8 mouse cellular contexts compared by ENCODE assay signal in the genomic region with DNA sequence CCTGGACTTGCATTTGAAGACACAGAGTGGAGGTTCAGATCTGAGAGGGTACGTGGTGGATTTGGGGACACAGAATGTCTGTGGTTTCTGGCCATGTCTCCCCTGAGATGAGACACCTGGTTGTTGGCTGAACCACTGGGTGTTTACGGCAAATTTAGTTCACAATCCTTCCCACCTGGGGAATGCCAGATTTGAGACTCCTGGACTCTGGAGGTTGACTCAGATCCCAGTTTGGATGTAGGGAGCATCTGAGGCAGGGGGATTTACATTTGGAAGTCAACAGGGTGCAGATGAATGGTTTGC. TPM values are rescaled to one million over a fixed set of nuclear protein-coding genes. Genes with fewer than 3 reads are reported as not detected.
A peak's percentile ranks its signal among the peaks of the same experiment; 100 is the strongest.
DNase-seq lines count a peak whose midpoint lies in the region; ATAC-seq and TF ChIP-seq lines count a peak whose summit lies in the region.

No protein-coding gene starts in this region.

- peak overlapping the region; percentile 79 for H3K4me3 ChIP-seq in kidney, adult 2 months (ENCODE audit: insufficient read depth, low read depth, low read length)
- peak overlapping the region; percentile 70 for H3K4me3 ChIP-seq in bone marrow, adult 2 months (replicated peaks; ENCODE audit: control insufficient read depth, low read depth, low read length)
- H3K4me3 ChIP-seq in hindbrain, embryonic 13.5 days = peak overlapping the region; percentile 74
- peak overlapping the region; percentile 79 for H3K4me3 ChIP-seq in midbrain, embryonic 13.5 days (replicated peaks)

- H3K9me3 ChIP-seq in hindbrain, embryonic 13.5 days = no peaks in the 10 kb centered on the region
- no peaks in the 10 kb centered on the region for H3K9me3 ChIP-seq in midbrain, embryonic 13.5 days

- intact Hi-C loops in left cerebral cortex, postnatal 14 days (cut with DNase I) = no loop called here

- no peaks in the 10 kb centered on the region for H3K27me3 ChIP-seq in kidney, adult 2 months (replicated peaks; ENCODE audit: control insufficient read depth, insufficient read depth, low read length)
- H3K27me3 ChIP-seq in hindbrain, embryonic 13.5 days = no peaks in the 10 kb centered on the region
- no peaks in the 10 kb centered on the region for H3K27me3 ChIP-seq in midbrain, embryonic 13.5 days

- TF ChIP-seq POLR2A in kidney, adult 2 months (IDR thresholded peaks at IDR 0.05; ENCODE audit: low read depth, low read length) = no peak
- no peak for TF ChIP-seq POLR2A in bone marrow, adult 2 months (IDR thresholded peaks at IDR 0.05; ENCODE audit: borderline replicate concordance, control insufficient read depth, low read depth, low read length)

- no peak overlapping the region for H3K27ac ChIP-seq in kidney, adult 2 months (ENCODE audit: insufficient read depth, low read depth, low read length)
- peak overlapping the region; percentile 74 for H3K27ac ChIP-seq in bone marrow, adult 2 months (ENCODE audit: control insufficient read depth, insufficient read depth, low read depth, low read length, poor library complexity)
- H3K27ac ChIP-seq in hindbrain, embryonic 13.5 days = no peak overlapping the region
- H3K27ac ChIP-seq in midbrain, embryonic 13.5 days = no peak overlapping the region

- H3K4me1 ChIP-seq in kidney, adult 2 months (ENCODE audit: control insufficient read depth, insufficient read depth, low read length) = peaks cover 16% of the 10 kb centered on the region; the same call in 1 of the 2 replicates
- H3K4me1 ChIP-seq in bone marrow, adult 2 months (ENCODE audit: control insufficient read depth, insufficient read depth, low read length) = peaks cover 4% of the 10 kb centered on the region
- H3K4me1 ChIP-seq in hindbrain, embryonic 13.5 days (replicated peaks) = peaks cover 37% of the 10 kb centered on the region
- peaks cover 37% of the 10 kb centered on the region for H3K4me1 ChIP-seq in midbrain, embryonic 13.5 days (replicated peaks)

- no peaks in the 10 kb centered on the region for H3K36me3 ChIP-seq in kidney, adult 2 months (ENCODE audit: control insufficient read depth, insufficient read depth, low read length)
- H3K36me3 ChIP-seq in hindbrain, embryonic 13.5 days = peaks cover 34% of the 10 kb centered on the region
- H3K36me3 ChIP-seq in midbrain, embryonic 13.5 days = peaks cover 30% of the 10 kb centered on the region

- no peak for ATAC-seq in hindbrain, embryonic 13.5 days (ENCODE audit: low FRiP score)
- ATAC-seq in midbrain, embryonic 13.5 days = no peak
- no peak for ATAC-seq in cerebellum, adult (ENCODE audit: insufficient number of reproducible peaks, low FRiP score, low TSS enrichment)

- peak overlapping the region; percentile 95 for H3K9ac ChIP-seq in hindbrain, embryonic 13.5 days
- H3K9ac ChIP-seq in midbrain, embryonic 13.5 days (replicated peaks) = peak overlapping the region; percentile 93

- no peak for TF ChIP-seq CTCF in kidney, adult 2 months (conservative IDR thresholded peaks at IDR 0.05; ENCODE audit: insufficient read depth, insufficient read length, low read depth, low read length)
- no peak for TF ChIP-seq CTCF in bone marrow, adult 2 months (IDR thresholded peaks at IDR 0.05; ENCODE audit: control insufficient read depth, insufficient read depth, low read length)

- DNase-seq in kidney, adult 2 months = no peak
- no peak for DNase-seq in kidney, adult 11 months
- no peak for DNase-seq in right cerebral cortex, adult 2 months (ENCODE audit: low spot score in 2 of 2)
- no peak for DNase-seq in left cerebral cortex, postnatal 14 days (ENCODE audit: low spot score in 2 of 2)

- peak overlapping the region; percentile 92 for H3K4me2 ChIP-seq in hindbrain, embryonic 13.5 days
- peak overlapping the region; percentile 84 for H3K4me2 ChIP-seq in midbrain, embryonic 13.5 days (replicated peaks)

- WGBS in kidney, adult 2 months = 37% methylated on average over 2 of the region's 2 CpGs
- 42% methylated on average over 2 of the region's 2 CpGs for WGBS in bone marrow, adult 2 months
- 56% methylated on average over 2 of the region's 2 CpGs for WGBS in hindbrain, embryonic 13.5 days
- WGBS in midbrain, embryonic 13.5 days = 67% methylated on average over 2 of the region's 2 CpGs

RNA-seq across cellular contexts. Expression of a gene that starts 1.0 kb away (rescaled TPM):
- polyA plus RNA-seq in kidney, adult 2 months (2012; rRNA removed) = 41.1 and 49.8 TPM in 2 replicates
- polyA plus RNA-seq in bone marrow, adult 2 months (2011; ENCODE audit: insufficient read depth, insufficient read length, low replicate concordance, missing spikeins) = 126 and 131 TPM in 2 replicates
- 121 and 126 TPM in 2 replicates for polyA plus RNA-seq in hindbrain, embryonic 13.5 days (2015; fragmentation: Nextera tagmentation; extraction: Ambion mirVana)
- 127 and 133 TPM in 2 replicates for polyA plus RNA-seq in midbrain, embryonic 13.5 days (2015; fragmentation: Nextera tagmentation; extraction: Ambion mirVana)
- 10 to 100 TPM; 74.8 to 80.3 TPM for total RNA-seq in left cerebral cortex, postnatal 14 days (2021)

RNA-seq across cellular contexts. Expression of a gene that starts 6.9 kb away (rescaled TPM):
- polyA plus RNA-seq in kidney, adult 2 months (2012; rRNA removed) = 60.6 and 79.8 TPM in 2 replicates
- polyA plus RNA-seq in bone marrow, adult 2 months (2011; ENCODE audit: insufficient read depth, insufficient read length, low replicate concordance, missing spikeins) = 14.6 and 23.0 TPM in 2 replicates
- 72.1 and 74.8 TPM in 2 replicates for polyA plus RNA-seq in hindbrain, embryonic 13.5 days (2015; fragmentation: Nextera tagmentation; extraction: Ambion mirVana)
- 73.5 TPM in 2 replicates for polyA plus RNA-seq in midbrain, embryonic 13.5 days (2015; fragmentation: Nextera tagmentation; extraction: Ambion mirVana)
- 10 to 100 TPM; 82.4 to 88.6 TPM for total RNA-seq in left cerebral cortex, postnatal 14 days (2021)

RNA-seq across cellular contexts. Expression of a gene that starts 7.0 kb away (rescaled TPM):
- 2.1 and 2.3 TPM in 2 replicates for polyA plus RNA-seq in kidney, adult 2 months (2012; rRNA removed)
- 3.4 and 4.3 TPM in 2 replicates for polyA plus RNA-seq in bone marrow, adult 2 months (2011; ENCODE audit: insufficient read depth, insufficient read length, low replicate concordance, missing spikeins)
- polyA plus RNA-seq in hindbrain, embryonic 13.5 days (2015; fragmentation: Nextera tagmentation; extraction: Ambion mirVana) = 6.5 and 8.1 TPM in 2 replicates
- 6.9 and 7.2 TPM in 2 replicates for polyA plus RNA-seq in midbrain, embryonic 13.5 days (2015; fragmentation: Nextera tagmentation; extraction: Ambion mirVana)
- total RNA-seq in left cerebral cortex, postnatal 14 days (2021) = 1 to 10 TPM; 2.4 to 3.2 TPM

RNA-seq across cellular contexts. Expression of a gene that starts 11.5 kb away (rescaled TPM):
- polyA plus RNA-seq in kidney, adult 2 months (2012; rRNA removed) = 1.0 and 2.8 TPM in 2 replicates
- polyA plus RNA-seq in bone marrow, adult 2 months (2011; ENCODE audit: insufficient read depth, insufficient read length, low replicate concordance, missing spikeins) = not detected in 2 replicates
- 2.0 and 2.3 TPM in 2 replicates for polyA plus RNA-seq in hindbrain, embryonic 13.5 days (2015; fragmentation: Nextera tagmentation; extraction: Ambion mirVana)
- polyA plus RNA-seq in midbrain, embryonic 13.5 days (2015; fragmentation: Nextera tagmentation; extraction: Ambion mirVana) = 1.2 and 2.1 TPM in 2 replicates
- total RNA-seq in left cerebral cortex, postnatal 14 days (2021) = 1 to 10 TPM; 2.8 to 4.7 TPM

RNA-seq across cellular contexts. Expression of a gene that starts 11.7 kb away (rescaled TPM):
- polyA plus RNA-seq in kidney, adult 2 months (2012; rRNA removed) = 0.16 and 0.61 TPM in 2 replicates
- 4.5 and 12.3 TPM in 2 replicates for polyA plus RNA-seq in bone marrow, adult 2 months (2011; ENCODE audit: insufficient read depth, insufficient read length, low replicate concordance, missing spikeins)
- polyA plus RNA-seq in hindbrain, embryonic 13.5 days (2015; fragmentation: Nextera tagmentation; extraction: Ambion mirVana) = 1.0 and 1.1 TPM in 2 replicates
- 0.44 and 0.70 TPM in 2 replicates for polyA plus RNA-seq in midbrain, embryonic 13.5 days (2015; fragmentation: Nextera tagmentation; extraction: Ambion mirVana)
- 1 to 10 TPM in 1 of 2 experiments, under 1 TPM in 1; 0.93 to 1.3 TPM for total RNA-seq in left cerebral cortex, postnatal 14 days (2021)
